Mouse (Mus musculus): ENCODE measurements at regions not wholly inside any gene's neighbourhood (a gene's known extent, or its start where the extent isn't known, plus 50 kb on each side); places are given as distances from the start of the nearest gene placed in this dataset.

DNA sequence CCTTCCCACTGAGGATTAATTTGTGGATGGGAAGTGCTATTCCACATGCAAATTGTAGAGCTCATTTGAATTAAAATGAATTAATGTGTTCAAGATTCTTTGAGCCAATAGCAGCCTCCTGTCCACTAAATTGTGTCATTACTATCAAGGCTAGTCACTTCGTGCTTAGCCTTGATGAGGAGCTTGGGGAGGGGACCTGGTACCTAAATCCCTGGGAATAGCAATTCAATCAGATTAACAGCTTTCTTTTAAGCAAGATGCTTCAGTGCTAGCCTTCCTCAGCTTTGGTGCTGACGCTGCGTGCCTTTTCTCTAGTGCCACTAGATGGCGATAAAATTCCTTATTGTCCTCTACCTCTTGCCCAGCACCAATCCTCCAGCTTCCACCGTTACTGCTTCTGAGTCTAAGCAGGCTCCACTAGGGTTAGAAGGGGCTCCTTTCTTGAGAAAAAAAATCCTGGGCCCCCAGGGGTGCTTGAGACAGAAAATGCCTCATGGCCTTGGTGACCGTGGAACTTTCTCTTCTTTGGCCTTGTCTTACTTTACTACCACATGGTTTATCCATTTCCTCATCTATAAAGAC, 650.0 kb downstream of the Tlr4 start:
- Histone ChIP-seq H3K9ac (ENCODE audit: control insufficient read depth, low read depth, low read length, poor library complexity, severe bottlenecking) (no peak overlapping the region), H3K79me2 (ENCODE audit: control insufficient read depth, insufficient read depth, low read length, poor library complexity) (no peaks in the 10 kb centered on the region), H3K4me1 (ENCODE audit: control insufficient read depth in 1 of 2, insufficient read depth in 2 of 2, low read length in 2 of 2) (no peaks in the 10 kb centered on the region), H3K4me3 (ENCODE audit: control insufficient read depth in 1 of 2, insufficient read depth in 1 of 2, low read depth in 2 of 2, low read length in 2 of 2) (no peak overlapping the region), H3K27ac (ENCODE audit: control insufficient read depth, low read depth, low read length) (no peak overlapping the region), H3K27me3 (ENCODE audit: control insufficient read depth in 1 of 2, insufficient read depth in 2 of 2, low read length in 2 of 2) (no peaks in the 10 kb centered on the region), H3K36me3 (ENCODE audit: control insufficient read depth in 1 of 2, insufficient read depth in 2 of 2, low read length in 2 of 2) (no peaks in the 10 kb centered on the region), H3K9me3 (replicated peaks; ENCODE audit: insufficient read depth, low read length) (no peaks in the 10 kb centered on the region)
- TF ChIP-seq ZC3H11A (IDR thresholded peaks at IDR 0.05; ENCODE audit: low read depth, low read length) (0 out of 2 replicates have a peak, but pooled peaks have one; percentile 11), TAL1 (IDR thresholded peaks at IDR 0.05; ENCODE audit: low read length) (no peak), RAD21 (IDR thresholded peaks at IDR 0.05; ENCODE audit: low read depth, low read length) (peak; percentile 44), SMC3 (IDR thresholded peaks at IDR 0.05; ENCODE audit: low read depth, low read length) (peak; percentile 40), CTCF (IDR thresholded peaks at IDR 0.05 in 2 of 3, conservative IDR thresholded peaks at IDR 0.05 in 1 of 3; ENCODE audit: control insufficient read depth in 1 of 3, insufficient read depth in 1 of 3, low read depth in 2 of 3, low read length in 3 of 3, poor library complexity in 1 of 3, severe bottlenecking in 1 of 3) (peak; percentile 38 to 53 (median 38))
- DNase-seq (ENCODE audit: low read depth, low spot score) = peak; percentile 10

DNA sequence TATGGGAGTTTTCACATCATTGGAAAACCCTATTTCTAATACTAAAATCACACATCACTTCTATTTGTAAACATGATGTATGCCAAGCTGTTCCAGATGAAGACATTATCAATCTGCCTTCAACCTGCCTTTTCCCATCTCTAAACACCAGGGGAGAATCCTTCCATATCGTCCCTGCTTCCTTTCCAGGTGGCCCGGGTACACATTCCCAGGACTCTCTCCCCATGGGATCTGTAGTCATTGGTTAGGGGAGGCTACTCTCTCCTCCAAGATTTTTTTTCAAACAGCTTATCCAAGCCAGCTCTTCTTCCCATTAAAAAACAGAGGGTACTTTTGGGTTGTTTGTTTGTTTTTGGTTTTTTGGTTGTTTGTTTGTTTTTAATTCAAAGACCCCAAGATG, 650.7 kb downstream of the Tlr4 start:
- Histone ChIP-seq H3K27me3 (ENCODE audit: control insufficient read depth in 1 of 2, insufficient read depth in 2 of 2, low read length in 2 of 2) (no peaks in the 10 kb centered on the region), H3K36me3 (ENCODE audit: control insufficient read depth in 1 of 2, insufficient read depth in 2 of 2, low read length in 2 of 2) (no peaks in the 10 kb centered on the region), H3K4me3 (ENCODE audit: control insufficient read depth in 1 of 2, insufficient read depth in 1 of 2, low read depth in 2 of 2, low read length in 2 of 2) (no peak overlapping the region), H3K79me2 (ENCODE audit: control insufficient read depth, insufficient read depth, low read length, poor library complexity) (no peaks in the 10 kb centered on the region), H3K9me3 (replicated peaks; ENCODE audit: insufficient read depth, low read length) (no peaks in the 10 kb centered on the region), H3K27ac (ENCODE audit: control insufficient read depth, low read depth, low read length) (no peak overlapping the region), H3K9ac (ENCODE audit: control insufficient read depth, low read depth, low read length, poor library complexity, severe bottlenecking) (no peak overlapping the region), H3K4me1 (ENCODE audit: control insufficient read depth in 1 of 2, insufficient read depth in 2 of 2, low read length in 2 of 2) (no peaks in the 10 kb centered on the region)
- DNase-seq (ENCODE audit: low read depth, low spot score) = no peak
- TF ChIP-seq SMC3 (IDR thresholded peaks at IDR 0.05; ENCODE audit: low read depth, low read length) (no peak), GATA1 (IDR thresholded peaks at IDR 0.05; ENCODE audit: low read depth, low read length) (no peak), MEF2A (IDR thresholded peaks at IDR 0.05; ENCODE audit: extremely low read depth, insufficient replicate concordance, low read depth, low read length, poor library complexity, severe bottlenecking) (no peak), UBTF (IDR thresholded peaks at IDR 0.05; ENCODE audit: borderline replicate concordance, insufficient read depth, low read depth, low read length) (no peak), MAZ (IDR thresholded peaks at IDR 0.05; ENCODE audit: low read depth, low read length) (no peak), E2F4 (IDR thresholded peaks at IDR 0.05; ENCODE audit: borderline replicate concordance, low read depth, low read length) (no peak), TBP (IDR thresholded peaks at IDR 0.05; ENCODE audit: low read depth, low read length) (no peak), USF2 (IDR thresholded peaks at IDR 0.05; ENCODE audit: borderline replicate concordance in 1 of 2, insufficient read depth in 1 of 2, low read depth in 1 of 2, low read length in 2 of 2) (no peak), CHD2 (IDR thresholded peaks at IDR 0.05; ENCODE audit: low read length) (no peak), NELFE (IDR thresholded peaks at IDR 0.05; ENCODE audit: low read depth, low read length) (no peak)

GRCm38 (mm10) chr4:67522235-67522634, 694.9 kb downstream of the Tlr4 start:
- no peaks in the 10 kb centered on the region for H3K79me2 ChIP-seq (ENCODE audit: control insufficient read depth, insufficient read depth, low read length, poor library complexity)
- no peak for TF ChIP-seq USF2 (IDR thresholded peaks at IDR 0.05; ENCODE audit: borderline replicate concordance in 1 of 2, insufficient read depth in 1 of 2, low read depth in 1 of 2, low read length in 2 of 2)
- TF ChIP-seq MYB (IDR thresholded peaks at IDR 0.05; ENCODE audit: low read depth, low read length) = no peak
- TF ChIP-seq MXI1 (IDR thresholded peaks at IDR 0.05; ENCODE audit: low read depth, low read length) = no peak
- no peak for TF ChIP-seq EP300 (IDR thresholded peaks at IDR 0.05; ENCODE audit: low read depth in 1 of 2, low read length in 2 of 2)
- no peak for TF ChIP-seq TAL1 (IDR thresholded peaks at IDR 0.05; ENCODE audit: low read length)
- no peak for TF ChIP-seq RAD21 (IDR thresholded peaks at IDR 0.05; ENCODE audit: low read depth, low read length)
- TF ChIP-seq SIN3A (IDR thresholded peaks at IDR 0.05; ENCODE audit: low read length) = no peak
- TF ChIP-seq POLR2AphosphoS2 (IDR thresholded peaks at IDR 0.05; ENCODE audit: low read length) = no peak
- TF ChIP-seq TCF12 (IDR thresholded peaks at IDR 0.05; ENCODE audit: low read depth, low read length) = no peak
- TF ChIP-seq POLR2AphosphoS5 (IDR thresholded peaks at IDR 0.05; ENCODE audit: borderline replicate concordance, low read depth, low read length) = no peak
- no peak for TF ChIP-seq POLR2A (IDR thresholded peaks at IDR 0.05; ENCODE audit: control insufficient read depth in 1 of 2, insufficient read depth in 1 of 2, low read depth in 1 of 2, low read length in 2 of 2, poor library complexity in 1 of 2)
- TF ChIP-seq ZC3H11A (IDR thresholded peaks at IDR 0.05; ENCODE audit: low read depth, low read length) = no peak

More at GRCm38 (mm10) chr4:67522235-67522634, 694.9 kb downstream of the Tlr4 start:
- Histone ChIP-seq H3K27ac (ENCODE audit: control insufficient read depth, low read depth, low read length) (no peak overlapping the region), H3K9me3 (replicated peaks; ENCODE audit: insufficient read depth, low read length) (no peaks in the 10 kb centered on the region), H3K4me3 (ENCODE audit: control insufficient read depth in 1 of 2, insufficient read depth in 1 of 2, low read depth in 2 of 2, low read length in 2 of 2) (no peak overlapping the region), H3K4me1 (ENCODE audit: control insufficient read depth in 1 of 2, insufficient read depth in 2 of 2, low read length in 2 of 2) (no peaks in the 10 kb centered on the region), H3K27me3 (ENCODE audit: control insufficient read depth in 1 of 2, insufficient read depth in 2 of 2, low read length in 2 of 2) (no peaks in the 10 kb centered on the region), H3K36me3 (ENCODE audit: control insufficient read depth in 1 of 2, insufficient read depth in 2 of 2, low read length in 2 of 2) (no peaks in the 10 kb centered on the region), H3K9ac (ENCODE audit: control insufficient read depth, low read depth, low read length, poor library complexity, severe bottlenecking) (no peak overlapping the region)
- no peak for DNase-seq (ENCODE audit: low read depth, low spot score)

Measured in MEL (cell line).